Mouse (Mus musculus) heart, embryonic 15.5 days (tissue): ENCODE measurements at regions not wholly inside any gene's neighbourhood (a gene's known extent, or its start where the extent isn't known, plus 50 kb on each side); places are given as distances from the start of the nearest gene placed in this dataset.

Source experiments
- ATAC-seq: fragments of 200-750 bp; cut with Nextera tagmentation; replicated peaks from 2 replicates; pipeline ENCODE4 v1.8.0; 2017; ENCODE audit warnings: low read depth, moderate TSS enrichment; ENCODE audit not compliant: insufficient number of reproducible peaks, insufficient read depth, low FRiP score
- H3K27ac ChIP-seq: fragments of 300-500 bp; sonication (generic); 2 replicates; pipeline ENCODE4 v1.5.1; 2015; ENCODE audit warnings: mild to moderate bottlenecking, inconsistent platforms
- H3K27me3 ChIP-seq: fragments of 300-500 bp; sonication (generic); 2 replicates; pipeline ENCODE4 v1.6.1; 2015; ENCODE audit warnings: inconsistent platforms
- H3K36me3 ChIP-seq: fragments of 300-500 bp; sonication (generic); 2 replicates; pipeline ENCODE4 v1.6.1; 2015; ENCODE audit warnings: mild to moderate bottlenecking, inconsistent platforms
- H3K4me1 ChIP-seq: fragments of 300-500 bp; sonication (generic); replicated peaks from 2 replicates; pipeline ENCODE4 v1.6.1; 2015; ENCODE audit warnings: inconsistent platforms
- H3K4me2 ChIP-seq: fragments of 300-500 bp; sonication (generic); 2 replicates; pipeline ENCODE4 v1.6.1; 2015; ENCODE audit warnings: inconsistent platforms, mild to moderate bottlenecking, moderate library complexity
- H3K4me3 ChIP-seq: fragments of 300-500 bp; sonication (generic); 2 replicates; pipeline ENCODE4 v1.5.1; 2015; ENCODE audit warnings: mild to moderate bottlenecking, inconsistent platforms
- H3K9ac ChIP-seq: fragments of 300-500 bp; sonication (generic); 2 replicates; pipeline ENCODE4 v1.6.1; 2015; ENCODE audit warnings: mild to moderate bottlenecking, inconsistent platforms
- H3K9me3 ChIP-seq: fragments of 300-500 bp; sonication (generic); replicated peaks from 2 replicates; pipeline ENCODE4 v1.6.1; 2016; ENCODE audit warnings: inconsistent platforms
- WGBS: fragments of 180-500 bp; shearing (Covaris S2); methylation state at CpG from one replicate; pipeline ENCODE4 v1.1.7; 2015; ENCODE audit warnings: mixed read lengths; 5-methylcytosine and 5-hydroxymethylcytosine counted together

GRCm38 (mm10) chr12:117412257-117412656 is 104.0 kb upstream of the Rapgef5 start:
- H3K9ac ChIP-seq, result no peak overlapping the region
- no peak overlapping the region for H3K4me2 ChIP-seq
- 41% methylated on average over 6 of the region's 6 CpGs for WGBS
- no peak overlapping the region for H3K4me3 ChIP-seq
- peaks cover 18% of the 10 kb centered on the region for H3K4me1 ChIP-seq
- H3K36me3 ChIP-seq, result no peaks in the 10 kb centered on the region
- ATAC-seq, result no peak
- no peaks in the 10 kb centered on the region for H3K27me3 ChIP-seq
- H3K9me3 ChIP-seq, result no peaks in the 10 kb centered on the region
- H3K27ac ChIP-seq, result no peak overlapping the region; the same call in 1 of the 2 replicates

- Histone ChIP-seq H3K27me3 (no peaks in the 10 kb centered on the region), H3K27ac (peak overlapping the region; percentile 5; the same call in 1 of the 2 replicates), H3K4me3 (no peak overlapping the region), H3K9ac (no peak overlapping the region), H3K4me2 (no peak overlapping the region), H3K9me3 (no peaks in the 10 kb centered on the region), H3K36me3 (no peaks in the 10 kb centered on the region), H3K4me1 (peaks cover 18% of the 10 kb centered on the region)
- ATAC-seq, result no peak
- 47% methylated on average over 2 of the region's 2 CpGs for WGBS
Observed at GRCm38 (mm10) chr12:117412779-117413505, 103.3 kb upstream of the Rapgef5 start.

- Histone ChIP-seq H3K4me1 (peaks cover 18% of the 10 kb centered on the region), H3K27me3 (no peaks in the 10 kb centered on the region), H3K9ac (no peak overlapping the region), H3K4me2 (no peak overlapping the region), H3K36me3 (no peaks in the 10 kb centered on the region), H3K27ac (no peak overlapping the region), H3K9me3 (no peaks in the 10 kb centered on the region), H3K4me3 (no peak overlapping the region)
- no peak for ATAC-seq
- 85% methylated on average over 2 of the region's 2 CpGs for WGBS
Observed at GRCm38 (mm10) chr12:117414020-117414419, 102.3 kb upstream of the Rapgef5 start.

- H3K36me3 ChIP-seq, result no peaks in the 10 kb centered on the region
- 68% methylated on average over 2 of the region's 2 CpGs for WGBS
- H3K4me2 ChIP-seq, result no peak overlapping the region
- H3K4me3 ChIP-seq, result no peak overlapping the region
- ATAC-seq, result no peak
- no peaks in the 10 kb centered on the region for H3K27me3 ChIP-seq
- H3K9me3 ChIP-seq, result no peaks in the 10 kb centered on the region
- no peak overlapping the region for H3K27ac ChIP-seq
- peaks cover 18% of the 10 kb centered on the region for H3K4me1 ChIP-seq
- H3K9ac ChIP-seq, result no peak overlapping the region
Observed at GRCm38 (mm10) chr12:117415146-117415545, 101.1 kb upstream of the Rapgef5 start.

GRCm38 (mm10) chr12:117417991-117418390 is 98.3 kb upstream of the Rapgef5 start:
- Histone ChIP-seq H3K4me2 (no peak overlapping the region), H3K36me3 (no peaks in the 10 kb centered on the region), H3K9ac (no peak overlapping the region), H3K4me1 (no peaks in the 10 kb centered on the region; the same call in 1 of the 2 replicates), H3K4me3 (no peak overlapping the region), H3K27me3 (no peaks in the 10 kb centered on the region), H3K27ac (no peak overlapping the region), H3K9me3 (no peaks in the 10 kb centered on the region)
- ATAC-seq, result no peak
- WGBS, result 58% methylated on average over 4 of the region's 4 CpGs

- Histone ChIP-seq H3K4me1 (no peaks in the 10 kb centered on the region), H3K27ac (no peak overlapping the region), H3K4me3 (no peak overlapping the region), H3K4me2 (no peak overlapping the region), H3K36me3 (no peaks in the 10 kb centered on the region), H3K9ac (no peak overlapping the region), H3K9me3 (no peaks in the 10 kb centered on the region), H3K27me3 (no peaks in the 10 kb centered on the region)
- WGBS, result 83% methylated on average over 7 of the region's 7 CpGs
- no peak for ATAC-seq
Observed at GRCm38 (mm10) chr12:117422315-117422978, 93.8 kb upstream of the Rapgef5 start.

GRCm38 (mm10) chr12:117425363-117426031 is 90.8 kb upstream of the Rapgef5 start:
- 54% methylated on average over 9 of the region's 9 CpGs for WGBS
- H3K4me2 ChIP-seq, result no peak overlapping the region
- no peak overlapping the region for H3K27ac ChIP-seq
- H3K9me3 ChIP-seq, result no peaks in the 10 kb centered on the region
- no peaks in the 10 kb centered on the region for H3K36me3 ChIP-seq
- no peak overlapping the region for H3K9ac ChIP-seq
- H3K27me3 ChIP-seq, result no peaks in the 10 kb centered on the region
- ATAC-seq, result no peak
- H3K4me3 ChIP-seq, result no peak overlapping the region
- no peaks in the 10 kb centered on the region for H3K4me1 ChIP-seq

- Histone ChIP-seq H3K36me3 (no peaks in the 10 kb centered on the region), H3K27me3 (no peaks in the 10 kb centered on the region), H3K27ac (no peak overlapping the region), H3K4me2 (no peak overlapping the region), H3K4me1 (no peaks in the 10 kb centered on the region), H3K9ac (no peak overlapping the region), H3K4me3 (no peak overlapping the region), H3K9me3 (no peaks in the 10 kb centered on the region)
- no peak for ATAC-seq
- WGBS, result 35% methylated on average over 1 of the region's 1 CpGs
Observed at GRCm38 (mm10) chr12:117427431-117427830, 88.8 kb upstream of the Rapgef5 start.

GRCm38 (mm10) chr12:117430886-117431285 is 85.4 kb upstream of the Rapgef5 start:
- Histone ChIP-seq H3K9me3 (no peaks in the 10 kb centered on the region), H3K9ac (no peak overlapping the region), H3K4me2 (no peak overlapping the region), H3K27me3 (no peaks in the 10 kb centered on the region), H3K4me3 (no peak overlapping the region), H3K27ac (no peak overlapping the region), H3K4me1 (no peaks in the 10 kb centered on the region), H3K36me3 (no peaks in the 10 kb centered on the region)
- ATAC-seq, result no peak
- WGBS, result 75% methylated on average over 4 of the region's 4 CpGs

- 48% methylated on average over 1 of the region's 1 CpGs for WGBS
- Histone ChIP-seq H3K36me3 (no peaks in the 10 kb centered on the region), H3K27ac (no peak overlapping the region), H3K4me3 (no peak overlapping the region), H3K27me3 (no peaks in the 10 kb centered on the region), H3K9ac (no peak overlapping the region), H3K4me2 (no peak overlapping the region), H3K4me1 (no peaks in the 10 kb centered on the region), H3K9me3 (no peaks in the 10 kb centered on the region)
- ATAC-seq, result no peak
Observed at GRCm38 (mm10) chr12:117432788-117433187, 83.5 kb upstream of the Rapgef5 start.

- H3K9ac ChIP-seq, result no peak overlapping the region
- no peak overlapping the region for H3K4me3 ChIP-seq
- 70% methylated on average over 4 of the region's 4 CpGs for WGBS
- no peaks in the 10 kb centered on the region for H3K9me3 ChIP-seq
- no peak for ATAC-seq
- H3K4me2 ChIP-seq, result no peak overlapping the region
- H3K4me1 ChIP-seq, result no peaks in the 10 kb centered on the region; the same call in 1 of the 2 replicates
- H3K36me3 ChIP-seq, result no peaks in the 10 kb centered on the region
- no peak overlapping the region for H3K27ac ChIP-seq
- no peaks in the 10 kb centered on the region for H3K27me3 ChIP-seq
Observed at GRCm38 (mm10) chr12:117437011-117437410, 79.3 kb upstream of the Rapgef5 start.
